Mouse (Mus musculus): ENCODE measurements around the gene Gm17677. TPM values are rescaled to one million over a fixed set of nuclear protein-coding genes. Genes with fewer than 3 reads are reported as not detected.

Gene Gm17677
- not detected for total RNA-seq (2023)

DNA sequence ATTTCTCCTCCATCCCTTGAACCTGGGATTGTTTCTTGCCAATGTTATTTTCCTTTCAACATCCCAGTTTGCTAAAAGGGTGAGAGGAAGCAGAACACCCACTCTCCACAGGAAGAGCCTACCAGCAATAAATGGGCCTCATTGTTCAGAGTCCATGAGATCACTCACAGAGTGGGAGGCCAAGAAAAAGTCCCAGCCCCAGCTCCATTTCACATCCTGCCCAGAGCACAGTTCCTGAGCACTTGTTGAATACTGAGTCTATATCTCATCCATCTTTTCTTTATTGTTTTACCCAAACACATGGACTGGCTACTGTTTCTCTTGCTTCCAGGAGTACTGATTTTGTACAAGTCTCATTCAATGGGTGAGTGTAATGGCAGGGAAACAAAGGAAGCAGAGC lies at the start of gene Gm17677:
TSS of gene Gm17677 (plus strand) at position 301 of the 400 bp plus-strand sequence.

GRCm38 (mm10) chr9:35778009-35778408 lies 37.2 kb downstream of the Gm17677 start, which contains the start of gene Gm17727:
Gm17727 (minus strand) TSS chr9:35778109.

GRCm38 (mm10) chr9:35790001-35790400 lies 49.2 kb downstream of the Gm17677 start, which contains the start of the genes Gm27235 and D730048I06Rik:
Gm27235 (minus strand) TSS chr9:35790101.
D730048I06Rik (minus strand) TSS chr9:35790112.

Other genes with a start within 250 kb of the Gm17677 start
- not detected for gene Gm1113, start 222.8 kb upstream of the Gm17677 start, total RNA-seq (2023)
- gene Ddx25, start 182.5 kb upstream of the Gm17677 start, total RNA-seq (2023): under 1 TPM; 0.15 TPM
- 10 to 100 TPM; 31.8 to 34.9 TPM for gene Pus3, start 182.5 kb upstream of the Gm17677 start, total RNA-seq (2023)
- gene Pate2, start 170.8 kb upstream of the Gm17677 start, total RNA-seq (2023): not detected
- 10 to 100 TPM in 1 of 2 experiments, 1 to 10 TPM in 1; 9.0 to 10.6 TPM for gene Hyls1, start 170.7 kb upstream of the Gm17677 start, total RNA-seq (2023)
- gene Pate4, start 129.1 kb upstream of the Gm17677 start, total RNA-seq (2023): not detected
- gene Pate3, start 92.8 kb upstream of the Gm17677 start, total RNA-seq (2023): not detected
- gene Pate1, start 53.7 kb upstream of the Gm17677 start, total RNA-seq (2023): not detected
- not detected for gene Gm17727, start 37.1 kb downstream of the Gm17677 start, total RNA-seq (2023)
- not detected for gene Gm27235, start 49.1 kb downstream of the Gm17677 start, total RNA-seq (2023)
- not detected for gene D730048I06Rik, start 49.1 kb downstream of the Gm17677 start, total RNA-seq (2023)
- not detected for gene 9230110F15Rik, start 103.1 kb downstream of the Gm17677 start, total RNA-seq (2023)
- not detected for gene 9230113P08Rik, start 167.4 kb downstream of the Gm17677 start, total RNA-seq (2023)